In genomic region chr8:75088989-75089881, GRCm38 (mm10) we compare ENCODE assay signal across 8 mouse cellular contexts. TPM values are rescaled to one million over a fixed set of nuclear protein-coding genes. Genes with fewer than 3 reads are reported as not detected.
A peak's percentile ranks its signal among the peaks of the same experiment; 100 is the strongest.
DNase-seq lines count a peak whose midpoint lies in the region; ATAC-seq and TF ChIP-seq lines count a peak whose summit lies in the region.

No protein-coding gene starts in this region.

- no peaks in the 10 kb centered on the region for H3K9me3 ChIP-seq in forebrain, embryonic 15.5 days
- no peaks in the 10 kb centered on the region for H3K9me3 ChIP-seq in heart, postnatal 0 days (replicated peaks; ENCODE audit: control insufficient read depth, low read length)
- H3K9me3 ChIP-seq in liver, embryonic 12.5 days (replicated peaks), result no peaks in the 10 kb centered on the region

- peak; percentile 86 for DNase-seq in 416B (ENCODE audit: low read depth)
- DNase-seq in adrenal gland, adult 8-10 months, result peak; percentile 75
- peak; percentile 95 for DNase-seq in heart, postnatal 0 days (ENCODE audit: low spot score)
- peak; percentile 88 to 97 for DNase-seq in kidney, postnatal 36 days
- DNase-seq in testis, postnatal 10 days (ENCODE audit: low spot score), result peak; percentile 75

- no peak for TF ChIP-seq POLR2A in myocyte (IDR thresholded peaks at IDR 0.05; ENCODE audit: insufficient read length, low read depth)

- peaks cover 7% of the 10 kb centered on the region for H3K79me2 ChIP-seq in myocyte (ENCODE audit: control insufficient read depth, insufficient read depth)

- H3ac ChIP-seq in myocyte (ENCODE audit: control insufficient read depth, insufficient read length), result no peak overlapping the region

- H3K4me2 ChIP-seq in forebrain, embryonic 15.5 days (replicated peaks), result peak overlapping the region; percentile 24
- peak overlapping the region; percentile 49 for H3K4me2 ChIP-seq in heart, postnatal 0 days (ENCODE audit: low read depth, low read length)
- H3K4me2 ChIP-seq in liver, embryonic 12.5 days, result peak overlapping the region; percentile 16
- peak overlapping the region; percentile 74 for H3K4me2 ChIP-seq in myocyte (ENCODE audit: low read depth)

- peak; percentile 92 for TF ChIP-seq EP300 in heart, postnatal 0 days (IDR thresholded peaks at IDR 0.05; ENCODE audit: low read depth)

- H3K9ac ChIP-seq in forebrain, embryonic 15.5 days (replicated peaks), result 0 out of 2 replicates have a peak overlapping the region, but pooled peaks have one; percentile 21
- H3K9ac ChIP-seq in heart, postnatal 0 days (replicated peaks; ENCODE audit: low read depth, low read length), result peak overlapping the region; percentile 18; the same call in 1 of the 2 replicates
- H3K9ac ChIP-seq in liver, embryonic 12.5 days, result no peak overlapping the region

- H3K4me3 ChIP-seq in forebrain, embryonic 15.5 days, result no peak overlapping the region
- H3K4me3 ChIP-seq in heart, postnatal 0 days (ENCODE audit: low read depth, low read length), result peak overlapping the region; percentile 27
- no peak overlapping the region for H3K4me3 ChIP-seq in liver, embryonic 12.5 days
- no peak overlapping the region for H3K4me3 ChIP-seq in myocyte

- no peak for TF ChIP-seq CTCF in heart, postnatal 0 days (IDR thresholded peaks at IDR 0.05; ENCODE audit: low read depth)

- peak; percentile 32; the same call in 1 of the 2 replicates for ATAC-seq in forebrain, embryonic 15.5 days (replicated peaks)
- ATAC-seq in heart, postnatal 0 days (ENCODE audit: insufficient read depth, low read depth), result peak; percentile 62
- peak; percentile 42 for ATAC-seq in liver, embryonic 12.5 days

- WGBS in forebrain, embryonic 15.5 days, result 28% methylated on average over 6 of the region's 6 CpGs
- 6% methylated on average over 6 of the region's 6 CpGs for WGBS in heart, postnatal 0 days
- WGBS in liver, embryonic 12.5 days (ENCODE audit: insufficient replicate concordance), result 11% methylated on average over 6 of the region's 6 CpGs

- 0 out of 2 replicates have a peak overlapping the region, but pooled peaks have one; percentile 23 for H3K27ac ChIP-seq in forebrain, embryonic 15.5 days (replicated peaks)
- peak overlapping the region; percentile 73 for H3K27ac ChIP-seq in heart, postnatal 0 days (ENCODE audit: low read depth)
- peak overlapping the region; percentile 73 for H3K27ac ChIP-seq in liver, embryonic 12.5 days

- no peaks in the 10 kb centered on the region for H3K27me3 ChIP-seq in forebrain, embryonic 15.5 days
- H3K27me3 ChIP-seq in heart, postnatal 0 days (ENCODE audit: control insufficient read depth, insufficient read depth, low read length), result no peaks in the 10 kb centered on the region
- peaks cover 55% of the 10 kb centered on the region for H3K27me3 ChIP-seq in liver, embryonic 12.5 days (replicated peaks)
- no peaks in the 10 kb centered on the region for H3K27me3 ChIP-seq in myocyte (ENCODE audit: control insufficient read depth, insufficient read depth, insufficient read length)

- peaks cover 15% of the 10 kb centered on the region for H3K4me1 ChIP-seq in forebrain, embryonic 15.5 days
- H3K4me1 ChIP-seq in heart, postnatal 0 days (ENCODE audit: control insufficient read depth, insufficient read depth), result peaks cover 12% of the 10 kb centered on the region
- peaks cover 49% of the 10 kb centered on the region for H3K4me1 ChIP-seq in liver, embryonic 12.5 days

- no peaks in the 10 kb centered on the region for H3K36me3 ChIP-seq in forebrain, embryonic 15.5 days
- H3K36me3 ChIP-seq in heart, postnatal 0 days (replicated peaks; ENCODE audit: control insufficient read depth, insufficient read depth, low read length), result no peaks in the 10 kb centered on the region
- no peaks in the 10 kb centered on the region for H3K36me3 ChIP-seq in liver, embryonic 12.5 days
- H3K36me3 ChIP-seq in myocyte (ENCODE audit: control insufficient read depth, insufficient read depth), result no peaks in the 10 kb centered on the region

TF ChIP-seq in myocyte, 11 proteins besides CTCF, POLR2A, EP300 and RAD21:
- TF ChIP-seq CEBPB (IDR thresholded peaks at IDR 0.05; ENCODE audit: insufficient read depth, poor library complexity, severe bottlenecking), result peak; percentile 64; the same call in 1 of the 2 replicates
- peak in 2 of 3 experiments; percentile 11 to 34 for TF ChIP-seq MYOG (IDR thresholded peaks at IDR 0.05; ENCODE audit: control insufficient read depth in 1 of 3, insufficient read depth in 1 of 3, insufficient read length in 2 of 3, low read depth in 2 of 3)
- TF ChIP-seq MYOD1 (IDR thresholded peaks at IDR 0.05; ENCODE audit: control insufficient read depth in 1 of 3, insufficient read length in 2 of 3, low read depth in 2 of 3), result peak in 2 of 3 experiments; percentile 49 to 65
- TF ChIP-seq E2F4 (IDR thresholded peaks at IDR 0.05; ENCODE audit: insufficient read depth), result no peak

RNA-seq across cellular contexts. Expression of gene Hmox1, which starts 4.2 kb away (rescaled TPM):
- total RNA-seq in adrenal gland, adult 8-10 months (2022), result 100 to 1,000 TPM in 2 of 4 experiments, 10 to 100 TPM in 2; 37.8 to 322 (median 155) TPM
- polyA plus RNA-seq in forebrain, embryonic 15.5 days (2015; fragmentation: Nextera tagmentation; extraction: Ambion mirVana), result 8.4 and 9.1 TPM in 2 replicates
- 22.9 and 29.2 TPM in 2 replicates for total RNA-seq in heart, postnatal 0 days (2014; rRNA removed; ENCODE audit: low replicate concordance)
- polyA plus RNA-seq in heart, postnatal 0 days (2015; fragmentation: Nextera tagmentation; extraction: Ambion mirVana), result 12.2 and 13.6 TPM in 2 replicates
- 86.0 and 93.2 TPM in 2 replicates for polyA plus RNA-seq in liver, embryonic 12.5 days (2016; fragmentation: Nextera tagmentation; extraction: Ambion mirVana)
- 89.7 TPM for polyA plus RNA-seq in myocyte (2012; fragmentation: generic; extraction: Trizol)

RNA-seq across cellular contexts. Expression of gene Mcm5, which starts 20.1 kb away (rescaled TPM):
- total RNA-seq in adrenal gland, adult 8-10 months (2022), result 10 to 100 TPM in 3 of 4 experiments, 1 to 10 TPM in 1; 9.8 to 13.0 (median 11.8) TPM
- 69.7 and 79.8 TPM in 2 replicates for polyA plus RNA-seq in forebrain, embryonic 15.5 days (2015; fragmentation: Nextera tagmentation; extraction: Ambion mirVana)
- 51.6 and 51.8 TPM in 2 replicates for total RNA-seq in heart, postnatal 0 days (2014; rRNA removed; ENCODE audit: low replicate concordance)
- polyA plus RNA-seq in heart, postnatal 0 days (2015; fragmentation: Nextera tagmentation; extraction: Ambion mirVana), result 20.9 and 23.8 TPM in 2 replicates
- 242 and 258 TPM in 2 replicates for polyA plus RNA-seq in liver, embryonic 12.5 days (2016; fragmentation: Nextera tagmentation; extraction: Ambion mirVana)
- 32.3 TPM for polyA plus RNA-seq in myocyte (2012; fragmentation: generic; extraction: Trizol)

RNA-seq across cellular contexts. Expression of gene Tom1, which starts 55.7 kb away (rescaled TPM):
- 10 to 100 TPM; 37.1 to 54.3 (median 48.0) TPM for total RNA-seq in adrenal gland, adult 8-10 months (2022)
- polyA plus RNA-seq in forebrain, embryonic 15.5 days (2015; fragmentation: Nextera tagmentation; extraction: Ambion mirVana), result 14.4 and 20.7 TPM in 2 replicates
- total RNA-seq in heart, postnatal 0 days (2014; rRNA removed; ENCODE audit: low replicate concordance), result 56.1 and 110 TPM in 2 replicates
- 68.7 and 75.8 TPM in 2 replicates for polyA plus RNA-seq in heart, postnatal 0 days (2015; fragmentation: Nextera tagmentation; extraction: Ambion mirVana)
- 14.6 and 16.1 TPM in 2 replicates for polyA plus RNA-seq in liver, embryonic 12.5 days (2016; fragmentation: Nextera tagmentation; extraction: Ambion mirVana)
- polyA plus RNA-seq in myocyte (2012; fragmentation: generic; extraction: Trizol), result 84.2 TPM

Comparison
In these comparisons a context has a peak if more than half of its experiments do, and no peak if none do; other contexts are left out.
1. H3K27ac ChIP-seq: peak in every context shown above with its lines; median percentile 73 in heart, postnatal 0 days; 73 in liver, embryonic 12.5 days; 23 in forebrain, embryonic 15.5 days.
2. H3K4me2 ChIP-seq: peak in every context shown above with its lines; median percentile 74 in myocyte; 49 in heart, postnatal 0 days; 24 in forebrain, embryonic 15.5 days; 16 in liver, embryonic 12.5 days.